Mouse (Mus musculus): ENCODE measurements around the gene Uckl1. TPM values are rescaled to one million over a fixed set of nuclear protein-coding genes. Genes with fewer than 3 reads are reported as not detected.
A peak's percentile ranks its signal among the peaks of the same experiment; 100 is the strongest.

Uckl1 gene
- polyA plus RNA-seq, 1 experiment from 2014 or later: 49.4 TPM

DNA sequence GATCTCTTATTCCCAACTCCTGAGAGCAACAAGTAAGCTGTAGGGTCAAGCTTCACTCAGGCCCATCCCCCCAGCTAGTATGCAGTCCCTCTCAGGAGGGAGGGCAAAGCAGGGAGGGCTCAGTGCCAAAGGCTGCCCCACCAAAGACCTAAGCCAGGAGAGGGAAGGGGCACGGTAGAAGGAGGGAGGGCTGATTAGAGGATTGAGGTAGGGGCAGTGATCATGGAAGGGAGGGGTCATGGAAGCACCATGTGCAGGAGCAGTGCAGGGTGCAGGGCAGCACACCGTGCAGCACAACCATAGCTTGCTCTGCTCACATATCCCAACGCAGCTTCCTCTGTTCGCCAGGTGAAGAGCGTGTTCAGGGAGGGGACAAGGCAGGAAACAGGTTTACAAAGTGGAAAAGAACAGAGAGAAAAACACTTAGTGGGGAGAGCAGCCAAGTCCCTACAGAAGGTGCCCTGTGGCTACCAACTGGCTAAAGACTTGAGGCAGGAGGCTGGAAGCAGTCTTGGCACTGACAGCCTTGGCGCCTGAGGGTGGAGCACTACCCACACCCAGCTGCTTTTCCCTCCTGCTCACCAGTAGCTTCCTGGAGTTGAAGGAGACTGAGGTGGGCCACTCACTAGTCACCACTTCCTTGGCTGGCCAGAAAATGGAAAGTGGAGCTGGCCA lies 13.6 kb downstream of the Uckl1 start:
- no peak for ATAC-seq (ENCODE audit: low FRiP score, low TSS enrichment)
- Histone ChIP-seq H3K9ac (ENCODE audit: low read depth, low read length) (no peak overlapping the region), H3K4me1 (ENCODE audit: control insufficient read depth, insufficient read depth, low read length) (no peaks in the 10 kb centered on the region), H3K4me2 (replicated peaks; ENCODE audit: low read depth, low read length) (no peak overlapping the region), H3K4me3 (ENCODE audit: low read length) (no peak overlapping the region), H3K27me3 (ENCODE audit: control insufficient read depth, insufficient read depth, low read length) (no peaks in the 10 kb centered on the region), H3K36me3 (ENCODE audit: control insufficient read depth, insufficient read depth, low read length) (peaks cover 20% of the 10 kb centered on the region), H3K9me3 (ENCODE audit: control insufficient read depth, low read length) (no peaks in the 10 kb centered on the region), H3K27ac (ENCODE audit: low read depth, low read length) (no peak overlapping the region)
- 72% methylated on average over 6 of the region's 6 CpGs for WGBS

DNA sequence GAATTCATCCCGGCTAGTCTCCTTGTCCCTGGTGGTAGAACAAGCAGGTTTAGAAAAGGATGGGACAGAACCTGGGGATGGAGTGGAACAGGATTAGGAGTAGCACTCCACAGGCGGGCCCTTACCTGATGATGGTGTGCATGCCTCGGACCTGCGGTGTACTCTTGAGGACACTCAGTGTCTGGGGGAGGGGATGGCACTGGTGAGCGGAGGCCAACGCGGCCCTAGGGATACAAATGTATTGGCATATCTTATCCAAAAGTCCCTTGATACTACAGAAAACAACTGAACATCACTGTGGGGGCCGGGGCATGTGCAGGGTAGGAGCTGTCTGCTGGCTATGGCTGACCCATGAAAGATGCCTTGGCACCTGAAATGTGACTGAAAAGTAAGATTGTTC lies 14.3 kb downstream of the Uckl1 start:
- no peak overlapping the region for H3K4me2 ChIP-seq (replicated peaks; ENCODE audit: low read depth, low read length)
- H3K27me3 ChIP-seq (ENCODE audit: control insufficient read depth, insufficient read depth, low read length): no peaks in the 10 kb centered on the region
- 87% methylated on average over 8 of the region's 8 CpGs for WGBS
- H3K27ac ChIP-seq (ENCODE audit: low read depth, low read length): no peak overlapping the region
- no peaks in the 10 kb centered on the region; the same call in 1 of the 2 replicates for H3K9me3 ChIP-seq (ENCODE audit: control insufficient read depth, low read length)
- ATAC-seq (ENCODE audit: low FRiP score, low TSS enrichment): no peak
- no peaks in the 10 kb centered on the region for H3K4me1 ChIP-seq (ENCODE audit: control insufficient read depth, insufficient read depth, low read length)
- no peak overlapping the region for H3K4me3 ChIP-seq (ENCODE audit: low read length)
- peaks cover 20% of the 10 kb centered on the region for H3K36me3 ChIP-seq (ENCODE audit: control insufficient read depth, insufficient read depth, low read length)
- no peak overlapping the region for H3K9ac ChIP-seq (ENCODE audit: low read depth, low read length)

DNA sequence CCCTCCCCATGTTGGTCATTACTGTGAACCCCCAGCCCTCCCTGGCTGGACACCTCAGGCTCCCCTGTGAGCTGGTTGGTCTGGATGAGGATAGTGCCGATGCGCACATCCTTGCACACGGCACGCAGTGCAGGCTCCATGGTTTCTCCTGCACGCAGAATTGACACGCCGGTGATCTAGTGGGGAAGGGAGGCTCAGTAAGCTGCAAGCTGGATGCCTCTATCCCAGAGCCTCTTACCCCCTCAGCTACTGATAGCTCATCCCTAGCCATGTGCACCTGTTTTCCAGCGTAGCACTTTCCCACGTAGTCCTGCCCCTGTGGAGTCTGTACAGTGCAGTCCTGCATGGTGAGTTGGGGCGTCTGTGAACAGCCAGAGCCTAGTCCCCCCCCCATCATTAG lies 14.8 kb downstream of the Uckl1 start:
- H3K4me2 ChIP-seq (replicated peaks; ENCODE audit: low read depth, low read length): no peak overlapping the region
- no peaks in the 10 kb centered on the region for H3K4me1 ChIP-seq (ENCODE audit: control insufficient read depth, insufficient read depth, low read length)
- H3K4me3 ChIP-seq (ENCODE audit: low read length): no peak overlapping the region
- no peaks in the 10 kb centered on the region for H3K27me3 ChIP-seq (ENCODE audit: control insufficient read depth, insufficient read depth, low read length)
- H3K9me3 ChIP-seq (ENCODE audit: control insufficient read depth, low read length): no peaks in the 10 kb centered on the region; the same call in 1 of the 2 replicates
- no peak overlapping the region for H3K27ac ChIP-seq (ENCODE audit: low read depth, low read length)
- peaks cover 20% of the 10 kb centered on the region for H3K36me3 ChIP-seq (ENCODE audit: control insufficient read depth, insufficient read depth, low read length)
- ATAC-seq (ENCODE audit: low FRiP score, low TSS enrichment): no peak
- no peak overlapping the region for H3K9ac ChIP-seq (ENCODE audit: low read depth, low read length)
- WGBS: 93% methylated on average over 10 of the region's 10 CpGs

DNA sequence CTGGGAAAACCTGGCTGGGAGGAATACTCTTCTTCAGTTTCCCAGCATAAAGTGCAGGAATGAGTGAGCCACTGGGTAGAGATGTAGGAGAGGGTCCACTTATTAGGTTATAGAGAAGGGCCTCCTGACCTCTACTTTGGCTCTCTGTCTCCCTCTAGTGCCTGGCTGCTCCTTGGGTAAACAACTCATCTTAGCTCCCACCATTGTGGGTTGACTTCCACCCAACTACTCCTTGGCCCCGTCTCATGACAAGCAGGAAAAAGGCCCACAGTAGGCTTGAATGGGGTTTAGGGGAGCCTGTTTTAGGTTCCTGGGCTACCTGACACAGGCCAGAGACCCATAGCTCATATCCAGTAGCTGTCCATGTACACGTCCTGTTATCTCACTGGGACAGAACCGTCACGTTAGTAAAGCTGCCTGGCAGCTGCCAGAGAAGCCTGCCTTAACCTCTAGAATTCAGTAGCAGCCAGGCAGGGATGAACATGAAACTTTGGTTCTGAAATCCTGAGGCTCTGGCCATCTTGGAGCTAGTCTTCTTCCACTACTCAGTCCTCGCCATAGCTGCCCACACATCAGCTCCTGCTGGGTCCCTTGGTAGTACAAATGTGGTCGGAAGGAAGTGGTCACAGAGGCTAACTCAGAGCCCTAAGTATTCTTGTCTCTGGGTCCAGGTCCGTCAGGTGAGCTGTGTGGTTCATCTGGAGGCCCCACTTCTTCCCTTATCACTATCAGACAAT lies 16.3 kb downstream of the Uckl1 start:
- no peak for ATAC-seq (ENCODE audit: low FRiP score, low TSS enrichment)
- Histone ChIP-seq H3K9ac (ENCODE audit: low read depth, low read length) (no peak overlapping the region), H3K9me3 (ENCODE audit: control insufficient read depth, low read length) (no peaks in the 10 kb centered on the region; the same call in 1 of the 2 replicates), H3K4me2 (replicated peaks; ENCODE audit: low read depth, low read length) (no peak overlapping the region), H3K36me3 (ENCODE audit: control insufficient read depth, insufficient read depth, low read length) (peaks cover 12% of the 10 kb centered on the region), H3K4me3 (ENCODE audit: low read length) (no peak overlapping the region), H3K27ac (ENCODE audit: low read depth, low read length) (no peak overlapping the region), H3K27me3 (ENCODE audit: control insufficient read depth, insufficient read depth, low read length) (no peaks in the 10 kb centered on the region), H3K4me1 (ENCODE audit: control insufficient read depth, insufficient read depth, low read length) (no peaks in the 10 kb centered on the region)
- 79% methylated on average over 7 of the region's 7 CpGs for WGBS

DNA sequence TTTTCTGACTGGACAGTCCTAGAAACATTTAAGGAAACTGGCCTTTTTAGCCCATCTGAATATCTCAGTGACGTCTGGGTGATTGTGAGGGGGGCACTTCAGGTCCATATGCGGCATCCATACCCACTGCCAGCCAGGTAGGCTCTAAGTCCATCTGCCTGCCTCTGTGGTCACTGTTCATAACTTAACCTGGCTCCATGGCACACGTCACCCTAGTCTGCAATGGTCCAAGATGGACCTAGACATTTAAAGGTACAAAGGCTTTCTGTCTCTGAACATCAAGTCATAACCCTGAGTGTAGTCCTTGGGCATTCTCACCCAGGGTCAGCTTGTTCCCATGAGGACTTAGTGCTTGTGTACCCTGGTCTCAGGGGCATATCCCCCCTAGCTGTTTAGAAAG lies 17.4 kb downstream of the Uckl1 start:
- Histone ChIP-seq H3K36me3 (ENCODE audit: control insufficient read depth, insufficient read depth, low read length) (peaks cover 7% of the 10 kb centered on the region; the same call in 1 of the 2 replicates), H3K9ac (ENCODE audit: low read depth, low read length) (no peak overlapping the region), H3K4me1 (ENCODE audit: control insufficient read depth, insufficient read depth, low read length) (no peaks in the 10 kb centered on the region), H3K27me3 (ENCODE audit: control insufficient read depth, insufficient read depth, low read length) (no peaks in the 10 kb centered on the region), H3K4me2 (replicated peaks; ENCODE audit: low read depth, low read length) (no peak overlapping the region), H3K27ac (ENCODE audit: low read depth, low read length) (no peak overlapping the region), H3K9me3 (ENCODE audit: control insufficient read depth, low read length) (no peaks in the 10 kb centered on the region; the same call in 1 of the 2 replicates), H3K4me3 (ENCODE audit: low read length) (no peak overlapping the region)
- no peak for ATAC-seq (ENCODE audit: low FRiP score, low TSS enrichment)
- WGBS: 81% methylated on average over 3 of the region's 3 CpGs

DNA sequence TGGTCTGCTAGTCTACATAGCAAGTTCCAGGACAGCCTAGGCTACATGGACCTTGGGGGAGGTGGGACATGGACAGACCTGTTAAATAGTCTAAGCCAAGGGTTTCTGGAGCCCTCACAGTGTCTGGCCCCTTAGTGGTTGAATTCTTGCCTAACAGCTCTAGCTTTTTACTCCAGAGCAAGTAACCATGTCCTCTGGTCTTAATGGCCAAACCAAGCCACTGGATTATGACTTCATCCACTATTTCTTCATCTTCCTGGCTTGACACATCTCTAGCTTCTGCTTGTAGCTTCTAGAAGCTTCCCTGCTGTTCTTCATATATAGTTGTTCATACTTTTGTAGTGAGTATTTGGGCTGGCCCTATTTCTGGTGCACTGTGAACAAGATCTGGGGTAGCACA lies 30.9 kb downstream of the Uckl1 start:
- H3K27me3 ChIP-seq (ENCODE audit: control insufficient read depth, insufficient read depth, low read length): no peaks in the 10 kb centered on the region
- H3K4me2 ChIP-seq (replicated peaks; ENCODE audit: low read depth, low read length): no peak overlapping the region
- no peaks in the 10 kb centered on the region for H3K4me1 ChIP-seq (ENCODE audit: control insufficient read depth, insufficient read depth, low read length)
- peaks cover 38% of the 10 kb centered on the region for H3K36me3 ChIP-seq (ENCODE audit: control insufficient read depth, insufficient read depth, low read length)
- no peak overlapping the region for H3K27ac ChIP-seq (ENCODE audit: low read depth, low read length)
- H3K9ac ChIP-seq (ENCODE audit: low read depth, low read length): no peak overlapping the region
- no peak for ATAC-seq (ENCODE audit: low FRiP score, low TSS enrichment)
- no peak overlapping the region for H3K4me3 ChIP-seq (ENCODE audit: low read length)
- no peaks in the 10 kb centered on the region for H3K9me3 ChIP-seq (ENCODE audit: control insufficient read depth, low read length)

DNA sequence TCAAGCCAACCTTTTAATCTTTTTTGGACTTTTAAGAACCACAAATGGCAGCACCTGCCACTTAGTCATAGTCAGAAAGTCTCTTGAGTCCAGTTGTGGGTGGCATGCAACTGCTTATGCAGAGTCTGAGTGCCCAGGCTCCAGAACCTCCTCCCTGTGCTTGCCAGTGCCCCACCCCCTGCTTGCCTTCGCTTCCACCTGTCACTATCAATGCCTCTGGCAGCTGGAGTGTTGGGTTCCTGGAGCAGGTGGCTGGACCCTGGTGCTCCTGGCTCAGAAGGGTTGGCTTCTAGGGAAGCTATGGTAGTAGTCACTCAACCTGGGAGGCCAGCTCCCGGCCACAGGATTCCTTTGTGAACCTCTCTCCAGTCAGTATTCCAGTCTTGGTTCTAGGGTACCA lies 34.5 kb downstream of the Uckl1 start:
- Histone ChIP-seq H3K27me3 (ENCODE audit: control insufficient read depth, insufficient read depth, low read length) (no peaks in the 10 kb centered on the region), H3K9ac (ENCODE audit: low read depth, low read length) (no peak overlapping the region), H3K9me3 (ENCODE audit: control insufficient read depth, low read length) (no peaks in the 10 kb centered on the region), H3K4me3 (ENCODE audit: low read length) (no peak overlapping the region), H3K36me3 (ENCODE audit: control insufficient read depth, insufficient read depth, low read length) (peaks cover 63% of the 10 kb centered on the region), H3K27ac (ENCODE audit: low read depth, low read length) (no peak overlapping the region), H3K4me1 (ENCODE audit: control insufficient read depth, insufficient read depth, low read length) (no peaks in the 10 kb centered on the region), H3K4me2 (replicated peaks; ENCODE audit: low read depth, low read length) (no peak overlapping the region)
- ATAC-seq (ENCODE audit: low FRiP score, low TSS enrichment): no peak
- 94% methylated on average over 2 of the region's 2 CpGs for WGBS

DNA sequence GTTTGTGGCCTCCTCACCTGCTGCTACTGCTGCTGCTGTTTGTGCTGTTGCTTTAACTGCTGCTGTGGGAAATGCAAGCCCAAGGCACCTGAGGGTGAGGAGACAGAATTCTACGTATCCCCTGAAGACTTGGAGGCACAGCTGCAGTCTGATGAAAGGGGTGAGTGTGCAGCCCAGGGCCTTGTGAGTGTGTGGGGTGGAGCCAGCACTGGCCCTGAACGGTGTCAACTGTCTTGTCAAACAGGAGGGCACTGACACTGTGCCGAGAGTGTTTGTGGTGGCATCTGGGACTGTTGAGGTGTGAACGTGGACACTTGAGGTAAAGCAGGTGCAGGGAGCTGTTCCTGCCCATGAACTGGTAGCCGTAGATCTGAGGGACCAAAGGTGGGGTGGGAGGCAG lies 36.0 kb downstream of the Uckl1 start:
- H3K9me3 ChIP-seq (ENCODE audit: control insufficient read depth, low read length): no peaks in the 10 kb centered on the region
- WGBS: 67% methylated on average over 5 of the region's 5 CpGs
- H3K4me3 ChIP-seq (ENCODE audit: low read length): no peak overlapping the region
- no peak overlapping the region for H3K4me2 ChIP-seq (replicated peaks; ENCODE audit: low read depth, low read length)
- H3K27ac ChIP-seq (ENCODE audit: low read depth, low read length): no peak overlapping the region
- H3K9ac ChIP-seq (ENCODE audit: low read depth, low read length): no peak overlapping the region
- no peaks in the 10 kb centered on the region for H3K4me1 ChIP-seq (ENCODE audit: control insufficient read depth, insufficient read depth, low read length)
- peak; percentile 62; the same call in 1 of the 2 replicates for ATAC-seq (ENCODE audit: low FRiP score, low TSS enrichment)
- H3K27me3 ChIP-seq (ENCODE audit: control insufficient read depth, insufficient read depth, low read length): no peaks in the 10 kb centered on the region
- H3K36me3 ChIP-seq (ENCODE audit: control insufficient read depth, insufficient read depth, low read length): peaks cover 63% of the 10 kb centered on the region

DNA sequence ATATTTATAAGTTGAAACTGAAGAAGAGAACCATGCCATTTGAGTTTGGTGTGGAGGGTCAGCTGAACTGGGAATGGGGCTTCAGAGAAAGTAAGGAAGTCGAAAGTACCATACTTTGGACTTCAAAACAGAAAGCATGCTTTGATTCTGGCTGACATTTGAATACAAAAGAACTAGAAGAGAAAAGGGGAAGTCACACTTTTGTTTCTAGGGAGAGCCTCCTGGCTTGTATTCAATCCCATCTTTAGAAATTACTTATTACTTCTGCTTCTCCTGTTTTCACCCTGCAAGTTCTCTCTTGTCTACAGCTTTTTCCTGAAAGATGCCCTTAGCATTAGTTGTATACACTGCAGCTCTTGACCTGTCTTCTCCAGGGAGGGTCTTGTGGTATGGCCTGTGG lies 36.5 kb downstream of the Uckl1 start:
- no peak for ATAC-seq (ENCODE audit: low FRiP score, low TSS enrichment)
- no peaks in the 10 kb centered on the region for H3K4me1 ChIP-seq (ENCODE audit: control insufficient read depth, insufficient read depth, low read length)
- H3K36me3 ChIP-seq (ENCODE audit: control insufficient read depth, insufficient read depth, low read length): peaks cover 63% of the 10 kb centered on the region
- no peak overlapping the region for H3K4me2 ChIP-seq (replicated peaks; ENCODE audit: low read depth, low read length)
- H3K4me3 ChIP-seq (ENCODE audit: low read length): no peak overlapping the region
- H3K27ac ChIP-seq (ENCODE audit: low read depth, low read length): no peak overlapping the region
- no peaks in the 10 kb centered on the region for H3K27me3 ChIP-seq (ENCODE audit: control insufficient read depth, insufficient read depth, low read length)
- 73% methylated on average over 1 of the region's 1 CpGs for WGBS
- H3K9me3 ChIP-seq (ENCODE audit: control insufficient read depth, low read length): no peaks in the 10 kb centered on the region
- H3K9ac ChIP-seq (ENCODE audit: low read depth, low read length): no peak overlapping the region

Data from kidney, embryonic 14.5 days (tissue).